Mouse (Mus musculus): ENCODE measurements at regions not wholly inside any gene's neighbourhood (a gene's known extent, or its start where the extent isn't known, plus 50 kb on each side); places are given as distances from the start of the nearest gene placed in this dataset.

DNA sequence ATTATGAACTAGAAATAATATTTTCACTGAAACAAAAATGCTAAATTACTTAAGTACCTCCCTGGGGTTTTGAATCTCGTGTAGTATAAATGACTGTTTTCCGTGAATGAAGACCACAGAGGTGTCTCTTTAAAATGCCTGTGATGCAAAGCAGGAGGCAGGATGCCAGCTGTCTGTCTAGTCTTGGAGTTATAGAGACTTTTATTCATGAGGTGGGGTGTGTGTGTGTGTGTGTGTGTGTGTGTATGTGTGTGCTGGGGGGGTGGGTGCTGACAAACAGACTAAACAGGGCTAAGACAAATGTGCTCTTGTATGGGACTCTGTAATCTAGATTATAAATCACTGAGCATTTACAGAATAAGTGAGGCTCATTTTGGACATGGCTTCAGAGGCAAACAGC, 140.5 kb upstream of the Slc25a13 start:
- H3K9ac ChIP-seq (ENCODE audit: low read length) = no peak overlapping the region
- no peak overlapping the region for H3K27ac ChIP-seq (replicated peaks in 1 of 2; ENCODE audit: control insufficient read depth in 1 of 2, insufficient read depth in 1 of 2, low read depth in 2 of 2, low read length in 2 of 2)
- no peak overlapping the region for H3K4me3 ChIP-seq (ENCODE audit: control insufficient read depth in 1 of 2, insufficient read depth in 1 of 2, low read depth in 1 of 2, low read length in 2 of 2)
- no peaks in the 10 kb centered on the region for H3K36me3 ChIP-seq (ENCODE audit: control insufficient read depth, insufficient read depth, low read length)
- 66% methylated on average over 2 of the region's 2 CpGs for WGBS
- no peaks in the 10 kb centered on the region for H3K27me3 ChIP-seq (ENCODE audit: control insufficient read depth, insufficient read depth, low read length)
- H3K4me1 ChIP-seq (ENCODE audit: control insufficient read depth in 2 of 2, insufficient read depth in 2 of 2, low read length in 2 of 2) = peaks cover 2 to 3% of the 10 kb centered on the region in 2 experiments; a peak in 1 of 4 replicates
- no peak for ATAC-seq (ENCODE audit: insufficient number of reproducible peaks, insufficient read depth, low FRiP score, low read depth)
- no peaks in the 10 kb centered on the region for H3K9me3 ChIP-seq (ENCODE audit: control insufficient read depth, low read length)
- no peak overlapping the region for H3K4me2 ChIP-seq (ENCODE audit: low read length)

DNA sequence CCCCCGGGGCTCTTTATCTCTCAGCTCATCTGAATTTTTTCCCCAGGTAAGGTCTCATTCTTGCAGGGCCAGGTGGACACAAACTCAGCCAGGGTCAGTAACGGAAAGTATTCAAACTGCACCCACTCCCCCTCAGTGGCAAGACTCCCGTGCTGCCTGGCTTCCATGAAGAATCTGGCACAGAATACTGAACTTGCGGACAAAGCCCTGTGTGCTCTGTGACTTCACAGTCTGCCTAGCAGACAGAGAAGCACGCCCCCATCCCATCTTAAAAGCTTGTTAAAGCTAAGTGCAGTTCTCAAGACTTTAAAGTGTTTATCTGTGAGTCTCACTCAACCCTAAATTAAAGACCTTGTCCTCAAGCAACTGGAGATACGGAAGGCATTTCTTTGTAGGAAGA, 140.0 kb upstream of the Slc25a13 start:
- H3K4me2 ChIP-seq (ENCODE audit: low read length) = no peak overlapping the region
- no peaks in the 10 kb centered on the region for H3K36me3 ChIP-seq (ENCODE audit: control insufficient read depth, insufficient read depth, low read length)
- 46% methylated on average over 6 of the region's 6 CpGs for WGBS
- no peaks in the 10 kb centered on the region for H3K27me3 ChIP-seq (ENCODE audit: control insufficient read depth, insufficient read depth, low read length)
- no peaks in the 10 kb centered on the region; a peak in 1 of 4 replicates for H3K4me1 ChIP-seq (ENCODE audit: control insufficient read depth in 2 of 2, insufficient read depth in 2 of 2, low read length in 2 of 2)
- no peak overlapping the region for H3K4me3 ChIP-seq (ENCODE audit: control insufficient read depth in 1 of 2, insufficient read depth in 1 of 2, low read depth in 1 of 2, low read length in 2 of 2)
- H3K27ac ChIP-seq (replicated peaks in 1 of 2; ENCODE audit: control insufficient read depth in 1 of 2, insufficient read depth in 1 of 2, low read depth in 2 of 2, low read length in 2 of 2) = no peak overlapping the region
- no peak overlapping the region for H3K9ac ChIP-seq (ENCODE audit: low read length)
- ATAC-seq (ENCODE audit: insufficient number of reproducible peaks, insufficient read depth, low FRiP score, low read depth) = no peak
- no peaks in the 10 kb centered on the region for H3K9me3 ChIP-seq (ENCODE audit: control insufficient read depth, low read length)

DNA sequence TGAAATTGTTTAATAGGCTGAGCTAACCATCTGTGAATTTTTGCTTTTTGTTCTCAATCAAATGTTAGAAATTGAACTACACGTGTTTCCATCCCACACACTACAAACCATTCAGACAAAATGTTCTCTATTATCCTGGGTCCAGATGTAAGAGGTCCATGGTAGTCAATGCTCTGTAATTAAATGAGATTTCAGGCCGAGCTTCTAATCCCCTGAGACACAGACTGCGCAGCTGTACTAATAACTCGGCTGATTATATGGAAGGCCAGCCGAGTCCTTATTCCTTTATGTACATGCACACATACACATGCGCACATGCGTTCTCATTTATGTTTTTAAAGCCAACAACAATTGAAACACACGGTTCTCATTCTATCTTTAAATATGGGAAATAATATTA, 118.3 kb upstream of the Slc25a13 start:
- Histone ChIP-seq H3K9me3 (ENCODE audit: control insufficient read depth, low read length) (no peaks in the 10 kb centered on the region), H3K4me1 (ENCODE audit: control insufficient read depth in 2 of 2, insufficient read depth in 2 of 2, low read length in 2 of 2) (no peaks in the 10 kb centered on the region), H3K27me3 (ENCODE audit: control insufficient read depth, insufficient read depth, low read length) (no peaks in the 10 kb centered on the region), H3K4me3 (ENCODE audit: control insufficient read depth in 1 of 2, insufficient read depth in 1 of 2, low read depth in 1 of 2, low read length in 2 of 2) (no peak overlapping the region), H3K9ac (ENCODE audit: low read length) (no peak overlapping the region), H3K27ac (replicated peaks in 1 of 2; ENCODE audit: control insufficient read depth in 1 of 2, insufficient read depth in 1 of 2, low read depth in 2 of 2, low read length in 2 of 2) (no peak overlapping the region), H3K4me2 (ENCODE audit: low read length) (no peak overlapping the region), H3K36me3 (ENCODE audit: control insufficient read depth, insufficient read depth, low read length) (no peaks in the 10 kb centered on the region)
- ATAC-seq (ENCODE audit: insufficient number of reproducible peaks, insufficient read depth, low FRiP score, low read depth) = no peak
- WGBS = 88% methylated on average over 8 of the region's 8 CpGs

DNA sequence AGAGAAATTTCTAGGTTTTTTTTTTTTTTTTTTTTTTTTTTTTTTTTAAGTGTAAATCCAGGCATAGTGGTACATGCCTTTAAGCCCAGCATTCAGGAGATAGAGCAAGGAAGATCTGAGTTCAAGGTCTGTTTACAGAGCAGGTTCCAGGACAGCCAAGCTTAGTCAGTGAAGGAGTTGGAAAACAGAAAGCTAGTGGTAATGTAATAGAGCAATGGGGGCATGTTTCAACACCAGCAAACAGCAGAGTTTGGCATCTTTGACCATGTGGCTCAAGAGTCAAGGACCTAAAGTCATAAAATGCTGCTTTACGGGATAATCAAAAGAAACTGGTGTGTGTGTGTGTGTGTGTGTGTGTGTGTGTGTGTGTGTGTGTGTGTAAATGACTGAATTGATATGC, 113.3 kb upstream of the Slc25a13 start:
- no peak for ATAC-seq (ENCODE audit: insufficient number of reproducible peaks, insufficient read depth, low FRiP score, low read depth)

GRCm38 (mm10) chr6:6325516-6325915, 108.5 kb upstream of the Slc25a13 start:
- WGBS = 12% methylated on average over 1 of the region's 1 CpGs

More for the DNA sequence above, 113.3 kb upstream of the Slc25a13 start:
- peaks cover 11% of the 10 kb centered on the region for H3K9me3 ChIP-seq (ENCODE audit: control insufficient read depth, low read length)
- 92% methylated on average over 1 of the region's 1 CpGs for WGBS
- H3K4me2 ChIP-seq (ENCODE audit: low read length) = no peak overlapping the region
- no peak overlapping the region for H3K4me3 ChIP-seq (ENCODE audit: control insufficient read depth in 1 of 2, insufficient read depth in 1 of 2, low read depth in 1 of 2, low read length in 2 of 2)
- H3K4me1 ChIP-seq (ENCODE audit: control insufficient read depth in 2 of 2, insufficient read depth in 2 of 2, low read length in 2 of 2) = no peaks in the 10 kb centered on the region
- H3K27ac ChIP-seq (replicated peaks in 1 of 2; ENCODE audit: control insufficient read depth in 1 of 2, insufficient read depth in 1 of 2, low read depth in 2 of 2, low read length in 2 of 2) = no peak overlapping the region
- H3K9ac ChIP-seq (ENCODE audit: low read length) = no peak overlapping the region
- H3K27me3 ChIP-seq (ENCODE audit: control insufficient read depth, insufficient read depth, low read length) = no peaks in the 10 kb centered on the region
- no peaks in the 10 kb centered on the region for H3K36me3 ChIP-seq (ENCODE audit: control insufficient read depth, insufficient read depth, low read length)

DNA sequence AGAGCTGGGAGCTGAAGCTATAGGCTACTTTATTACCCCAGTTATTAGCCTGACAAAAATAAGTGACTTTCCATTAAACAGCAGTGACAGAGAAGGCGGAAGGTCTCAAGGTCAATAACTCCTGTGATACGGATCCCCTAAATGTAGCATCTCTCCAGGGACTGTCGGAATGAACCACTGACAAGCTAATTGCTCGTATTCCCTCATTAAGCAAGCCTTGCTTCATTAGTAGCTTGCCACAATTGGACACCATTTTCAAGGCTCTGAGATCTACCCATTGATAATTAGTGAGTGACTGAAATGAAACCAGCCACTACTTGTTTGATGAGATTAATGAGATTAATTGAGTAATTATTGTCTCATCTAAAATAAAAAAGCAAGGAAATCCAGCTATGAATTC, 99.8 kb upstream of the Slc25a13 start:
- Histone ChIP-seq H3K4me1 (ENCODE audit: control insufficient read depth in 2 of 2, insufficient read depth in 2 of 2, low read length in 2 of 2) (peaks cover 3 to 6% of the 10 kb centered on the region in 2 experiments; a peak in 2 of 4 replicates), H3K4me3 (ENCODE audit: control insufficient read depth in 1 of 2, insufficient read depth in 1 of 2, low read depth in 1 of 2, low read length in 2 of 2) (no peak overlapping the region), H3K36me3 (ENCODE audit: control insufficient read depth, insufficient read depth, low read length) (no peaks in the 10 kb centered on the region), H3K27me3 (ENCODE audit: control insufficient read depth, insufficient read depth, low read length) (no peaks in the 10 kb centered on the region), H3K9me3 (ENCODE audit: control insufficient read depth, low read length) (no peaks in the 10 kb centered on the region), H3K4me2 (ENCODE audit: low read length) (no peak overlapping the region), H3K27ac (replicated peaks in 1 of 2; ENCODE audit: control insufficient read depth in 1 of 2, insufficient read depth in 1 of 2, low read depth in 2 of 2, low read length in 2 of 2) (no peak overlapping the region), H3K9ac (ENCODE audit: low read length) (no peak overlapping the region)
- no peak for ATAC-seq (ENCODE audit: insufficient number of reproducible peaks, insufficient read depth, low FRiP score, low read depth)
- 66% methylated on average over 4 of the region's 4 CpGs for WGBS

More at GRCm38 (mm10) chr6:6325516-6325915, 108.5 kb upstream of the Slc25a13 start:
- Histone ChIP-seq H3K9me3 (ENCODE audit: control insufficient read depth, low read length) (peaks cover 11% of the 10 kb centered on the region), H3K36me3 (ENCODE audit: control insufficient read depth, insufficient read depth, low read length) (no peaks in the 10 kb centered on the region), H3K27ac (replicated peaks in 1 of 2; ENCODE audit: control insufficient read depth in 1 of 2, insufficient read depth in 1 of 2, low read depth in 2 of 2, low read length in 2 of 2) (no peak overlapping the region), H3K4me1 (ENCODE audit: control insufficient read depth in 2 of 2, insufficient read depth in 2 of 2, low read length in 2 of 2) (no peaks in the 10 kb centered on the region), H3K27me3 (ENCODE audit: control insufficient read depth, insufficient read depth, low read length) (no peaks in the 10 kb centered on the region), H3K9ac (ENCODE audit: low read length) (no peak overlapping the region), H3K4me3 (ENCODE audit: control insufficient read depth in 1 of 2, insufficient read depth in 1 of 2, low read depth in 1 of 2, low read length in 2 of 2) (no peak overlapping the region), H3K4me2 (ENCODE audit: low read length) (no peak overlapping the region)
- ATAC-seq (ENCODE audit: insufficient number of reproducible peaks, insufficient read depth, low FRiP score, low read depth) = no peak

DNA sequence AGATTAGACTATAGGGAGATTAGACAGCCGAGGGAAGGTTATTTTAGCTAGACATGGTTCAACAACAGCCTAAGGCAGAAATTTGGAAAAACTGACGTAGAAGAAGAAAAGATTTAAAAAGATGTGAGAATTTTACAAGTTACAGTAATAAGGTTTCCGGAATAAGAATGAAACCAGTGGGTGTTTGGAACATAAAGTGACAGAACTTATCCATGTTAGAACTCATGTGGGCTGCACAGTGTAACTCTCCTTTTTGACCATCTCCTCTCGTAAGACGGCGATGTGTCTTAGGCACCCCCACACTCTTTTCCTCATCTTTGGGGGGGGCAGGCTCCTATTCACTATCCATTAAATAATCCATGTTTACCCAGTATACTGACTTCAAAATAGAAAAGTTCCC, 96.2 kb upstream of the Slc25a13 start:
- Histone ChIP-seq H3K4me3 (ENCODE audit: control insufficient read depth in 1 of 2, insufficient read depth in 1 of 2, low read depth in 1 of 2, low read length in 2 of 2) (no peak overlapping the region), H3K27me3 (ENCODE audit: control insufficient read depth, insufficient read depth, low read length) (no peaks in the 10 kb centered on the region), H3K4me1 (ENCODE audit: control insufficient read depth in 2 of 2, insufficient read depth in 2 of 2, low read length in 2 of 2) (peaks cover 3 to 6% of the 10 kb centered on the region in 2 experiments; a peak in 2 of 4 replicates), H3K9me3 (ENCODE audit: control insufficient read depth, low read length) (no peaks in the 10 kb centered on the region), H3K4me2 (ENCODE audit: low read length) (no peak overlapping the region), H3K9ac (ENCODE audit: low read length) (no peak overlapping the region), H3K27ac (replicated peaks in 1 of 2; ENCODE audit: control insufficient read depth in 1 of 2, insufficient read depth in 1 of 2, low read depth in 2 of 2, low read length in 2 of 2) (no peak overlapping the region), H3K36me3 (ENCODE audit: control insufficient read depth, insufficient read depth, low read length) (no peaks in the 10 kb centered on the region)
- WGBS = 77% methylated on average over 6 of the region's 6 CpGs
- no peak for ATAC-seq (ENCODE audit: insufficient number of reproducible peaks, insufficient read depth, low FRiP score, low read depth)

GRCm38 (mm10) chr6:6310213-6310612, 93.2 kb upstream of the Slc25a13 start:
- no peak overlapping the region for H3K9ac ChIP-seq (ENCODE audit: low read length)
- H3K27ac ChIP-seq (replicated peaks in 1 of 2; ENCODE audit: control insufficient read depth in 1 of 2, insufficient read depth in 1 of 2, low read depth in 2 of 2, low read length in 2 of 2) = no peak overlapping the region
- no peaks in the 10 kb centered on the region for H3K36me3 ChIP-seq (ENCODE audit: control insufficient read depth, insufficient read depth, low read length)
- no peaks in the 10 kb centered on the region for H3K9me3 ChIP-seq (ENCODE audit: control insufficient read depth, low read length)
- no peak overlapping the region for H3K4me3 ChIP-seq (ENCODE audit: control insufficient read depth in 1 of 2, insufficient read depth in 1 of 2, low read depth in 1 of 2, low read length in 2 of 2)
- ATAC-seq (ENCODE audit: insufficient number of reproducible peaks, insufficient read depth, low FRiP score, low read depth) = no peak
- no peaks in the 10 kb centered on the region for H3K27me3 ChIP-seq (ENCODE audit: control insufficient read depth, insufficient read depth, low read length)
- no peak overlapping the region for H3K4me2 ChIP-seq (ENCODE audit: low read length)
- H3K4me1 ChIP-seq (ENCODE audit: control insufficient read depth in 2 of 2, insufficient read depth in 2 of 2, low read length in 2 of 2) = no peaks in the 10 kb centered on the region; a peak in 2 of 4 replicates
- WGBS = 77% methylated on average over 3 of the region's 3 CpGs
